Mouse (Mus musculus) heart, adult 2 months (tissue): ENCODE results near the gene Cnot2. TPM values are rescaled to one million over a fixed set of nuclear protein-coding genes. Genes with fewer than 3 reads are reported as not detected.
A peak's percentile ranks its signal among the peaks of the same experiment; 100 is the strongest.

Source experiments
- DNase-seq, 2 experiments: peaks; one replicate each; pipeline ENCODE4 v3.0.0; 2021
- H3K27ac ChIP-seq: fragments of 200-600 bp; 2 replicates; pipeline ENCODE4 v1.8.1; 2022
- H3K27me3 ChIP-seq: fragments of 200-500 bp; 2 replicates; pipeline ENCODE4 v1.6.1; 2012; ENCODE audit warnings: mild to moderate bottlenecking, low read length, inconsistent platforms, mixed read lengths; ENCODE audit not compliant: control insufficient read depth, insufficient read depth
- H3K36me3 ChIP-seq: fragments of 200-500 bp; 2 replicates; pipeline ENCODE4 v1.6.1; 2012; ENCODE audit warnings: low read length, inconsistent platforms; ENCODE audit not compliant: control insufficient read depth, insufficient read depth
- H3K4me1 ChIP-seq: fragments of 200-500 bp; 2 replicates; pipeline ENCODE4 v1.6.1; 2011; ENCODE audit warnings: low read length; ENCODE audit not compliant: control insufficient read depth, insufficient read depth
- H3K4me3 ChIP-seq: fragments of 200-600 bp; 2 replicates; pipeline ENCODE4 v1.8.1; 2022
- H3K79me2 ChIP-seq: fragments of 200-500 bp; replicated peaks from 2 replicates; pipeline ENCODE4 v1.6.1; 2012; ENCODE audit warnings: mild to moderate bottlenecking, inconsistent platforms, low read length, moderate library complexity, mixed read lengths; ENCODE audit not compliant: control insufficient read depth, insufficient read depth
- H3K9ac ChIP-seq: fragments of 200-500 bp; 2 replicates; pipeline ENCODE4 v1.6.1; 2012; ENCODE audit warnings: low read depth, mild to moderate bottlenecking, control low read depth, inconsistent platforms, low read length, mixed read lengths
- CTCF ChIP-seq: fragments of 200-600 bp; IDR thresholded peaks from 2 replicates; pipeline ENCODE4 v1.8.1; 2022; ENCODE audit warnings: antibody characterized with exemption, mild to moderate bottlenecking, moderate library complexity
- EP300 ChIP-seq: fragments of 200-500 bp; IDR thresholded peaks from 2 replicates; pipeline ENCODE4 v1.6.1; 2011; ENCODE audit warnings: low read depth, low read length, control low read depth; ENCODE audit not compliant: insufficient read depth
- POLR2A ChIP-seq: fragments of 200-500 bp; IDR thresholded peaks from 2 replicates; pipeline ENCODE4 v1.6.1; 2011; ENCODE audit warnings: mild to moderate bottlenecking, low read depth, low read length, control low read depth; ENCODE audit not compliant: insufficient read depth
- WGBS: fragments of 180-500 bp; shearing (Covaris S2); methylation state at CpG from one replicate; pipeline ENCODE4 v1.1.7; 2018; 5-methylcytosine and 5-hydroxymethylcytosine counted together
- intact Hi-C: fragments of 180-260 bp; cut with DNase I; formaldehyde crosslinking; loops from one replicate; pipeline ENCODE4 v1.15.1; 2025
- polyA plus RNA-seq: library from polyadenylated mRNA; depleted of rRNA; stranded (reverse); fragments of >200 nt; gene quantifications from 2 replicates; pipeline ENCODE4 v1.2.3, GENCODE M21; 2012
- total RNA-seq, 2 experiments: library from RNA; stranded (reverse); gene quantifications; 2 replicates each; pipeline ENCODE4 v1.2.3; 2021

Cnot2 gene
- total and polyA plus RNA-seq, 3 experiments: 19.4 to 38.3 (median 35.1) TPM

- intact Hi-C loops: no loop called here
- Histone ChIP-seq H3K27ac (no peak overlapping the region), H3K4me1 (no peaks in the 10 kb centered on the region), H3K9ac (no peak overlapping the region), H3K4me3 (no peak overlapping the region), H3K36me3 (no peaks in the 10 kb centered on the region), H3K79me2 (peaks cover 1% of the 10 kb centered on the region; the same call in 1 of the 2 replicates), H3K27me3 (no peaks in the 10 kb centered on the region)
- 78% methylated on average over 7 of the region's 7 CpGs for WGBS
- DNase-seq: no peak
- TF ChIP-seq EP300 (no peak), POLR2A (no peak), CTCF (no peak)
These were observed 75.9 kb downstream of the Cnot2 start for GRCm38 (mm10) chr10:116505303-116506014.

DNA sequence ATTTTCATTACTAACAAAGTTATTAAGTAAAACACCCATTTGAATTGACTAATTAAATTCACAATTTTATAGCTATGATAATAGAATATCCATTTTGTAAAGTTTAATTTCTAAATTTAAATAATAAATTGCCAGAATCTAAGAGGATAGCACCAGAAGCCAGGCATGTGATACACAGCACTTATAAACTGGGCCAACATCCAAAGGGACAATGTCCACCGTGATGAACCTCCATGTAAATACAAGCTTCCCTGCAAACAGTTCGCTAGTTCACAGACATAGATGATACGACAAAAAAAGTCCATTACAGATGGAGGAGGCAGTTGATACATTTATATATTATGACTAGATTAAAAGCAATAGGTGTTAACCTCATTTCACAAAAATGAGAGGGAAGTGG is 88.5 kb downstream of the Cnot2 start:
- H3K27me3 ChIP-seq: no peaks in the 10 kb centered on the region
- TF ChIP-seq POLR2A (no peak), CTCF (no peak), EP300 (no peak)
- H3K36me3 ChIP-seq: peaks cover 1% of the 10 kb centered on the region
- intact Hi-C loops: no loop called here
- 70% methylated on average over 3 of the region's 3 CpGs for WGBS
- no peaks in the 10 kb centered on the region for H3K79me2 ChIP-seq
- no peak for DNase-seq
- no peaks in the 10 kb centered on the region for H3K4me1 ChIP-seq
- no peak overlapping the region for H3K27ac ChIP-seq
- no peak overlapping the region for H3K9ac ChIP-seq
- no peak overlapping the region for H3K4me3 ChIP-seq

GRCm38 (mm10) chr10:116486895-116487747 is 94.2 kb downstream of the Cnot2 start:
- Histone ChIP-seq H3K27me3 (no peaks in the 10 kb centered on the region), H3K9ac (no peak overlapping the region), H3K36me3 (no peaks in the 10 kb centered on the region), H3K4me1 (no peaks in the 10 kb centered on the region), H3K79me2 (no peaks in the 10 kb centered on the region), H3K4me3 (no peak overlapping the region), H3K27ac (no peak overlapping the region)
- TF ChIP-seq POLR2A: no peak
- no peak for TF ChIP-seq CTCF
- TF ChIP-seq EP300: no peak
- intact Hi-C loops: no loop called here
- WGBS: 84% methylated on average over 10 of the region's 10 CpGs
- DNase-seq: no peak

GRCm38 (mm10) chr10:116481917-116482316 is 99.4 kb downstream of the Cnot2 start:
- no peaks in the 10 kb centered on the region for H3K27me3 ChIP-seq
- no peak for DNase-seq
- H3K27ac ChIP-seq: no peak overlapping the region
- WGBS: 92% methylated on average over 12 of the region's 12 CpGs
- no peaks in the 10 kb centered on the region for H3K36me3 ChIP-seq
- no peak overlapping the region for H3K9ac ChIP-seq
- intact Hi-C loops: no loop called here
- H3K79me2 ChIP-seq: no peaks in the 10 kb centered on the region
- no peak overlapping the region for H3K4me3 ChIP-seq
- TF ChIP-seq CTCF: no peak
- no peaks in the 10 kb centered on the region for H3K4me1 ChIP-seq

DNA sequence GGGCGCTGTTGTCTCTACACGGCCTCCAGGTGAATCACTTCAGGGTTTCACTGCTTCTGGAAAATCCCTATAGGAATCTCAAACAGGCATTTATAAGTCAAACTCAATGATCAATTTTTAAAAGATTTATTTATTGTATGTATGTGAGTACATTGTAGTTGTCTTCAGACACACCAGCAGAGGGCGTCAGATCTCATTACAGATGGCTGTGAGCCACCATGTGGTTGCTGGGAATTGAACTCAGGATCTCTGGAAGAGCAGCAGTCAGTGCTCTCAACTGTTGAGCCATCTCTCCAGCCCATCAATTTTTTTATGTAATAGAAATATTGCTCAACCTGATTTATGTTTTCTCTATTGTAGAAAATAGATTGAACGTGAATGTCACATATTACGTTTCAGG is 100.3 kb downstream of the Cnot2 start:
- no peak overlapping the region for H3K27ac ChIP-seq
- H3K4me1 ChIP-seq: no peaks in the 10 kb centered on the region
- no peaks in the 10 kb centered on the region for H3K36me3 ChIP-seq
- intact Hi-C loops: no loop called here
- no peaks in the 10 kb centered on the region for H3K79me2 ChIP-seq
- TF ChIP-seq POLR2A: no peak
- peak; percentile 35 for TF ChIP-seq CTCF
- TF ChIP-seq EP300: no peak
- no peak overlapping the region for H3K4me3 ChIP-seq
- no peak overlapping the region for H3K9ac ChIP-seq
- DNase-seq: no peak
- H3K27me3 ChIP-seq: peaks cover 3% of the 10 kb centered on the region
- WGBS: 94% methylated on average over 5 of the region's 5 CpGs

DNA sequence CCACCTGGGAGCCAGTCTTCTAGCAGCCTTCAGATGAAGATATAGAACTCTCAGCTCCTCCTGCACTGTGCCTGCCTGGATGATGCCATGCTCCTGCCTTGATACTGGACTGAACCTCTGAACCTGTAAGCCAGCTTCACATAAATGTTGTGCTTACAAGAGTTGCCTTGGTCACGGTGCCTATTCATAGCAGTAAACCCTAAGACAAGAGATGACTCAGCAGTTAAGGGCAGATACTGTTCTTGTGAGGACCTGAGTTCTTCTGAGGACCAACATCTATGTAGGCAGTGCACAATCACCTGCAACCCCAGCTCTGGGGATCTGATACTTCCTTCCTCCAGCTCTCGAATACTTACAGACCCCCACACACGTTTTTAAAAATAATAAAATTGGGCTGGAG is 104.8 kb downstream of the Cnot2 start:
- intact Hi-C loops: no loop called here
- no peak for DNase-seq
- Histone ChIP-seq H3K4me3 (no peak overlapping the region), H3K27ac (no peak overlapping the region), H3K27me3 (peaks cover 5% of the 10 kb centered on the region), H3K9ac (no peak overlapping the region), H3K79me2 (no peaks in the 10 kb centered on the region), H3K36me3 (no peaks in the 10 kb centered on the region), H3K4me1 (no peaks in the 10 kb centered on the region)
- 89% methylated on average over 3 of the region's 3 CpGs for WGBS
- TF ChIP-seq POLR2A (no peak), CTCF (no peak), EP300 (no peak)
